Mouse (Mus musculus): ENCODE measurements around the gene Stx4a. TPM values are rescaled to one million over a fixed set of nuclear protein-coding genes. Genes with fewer than 3 reads are reported as not detected.
"Not testable (repeated sequence)": the region's sequence is repeated elsewhere in the genome, so short reads cannot be mapped to it uniquely, and the experiment has no call there.

Gene Stx4a
- 20.2 and 28.5 TPM in 2 replicates for polyA plus RNA-seq (2016; fragmentation: Nextera tagmentation; extraction: Ambion mirVana)

DNA sequence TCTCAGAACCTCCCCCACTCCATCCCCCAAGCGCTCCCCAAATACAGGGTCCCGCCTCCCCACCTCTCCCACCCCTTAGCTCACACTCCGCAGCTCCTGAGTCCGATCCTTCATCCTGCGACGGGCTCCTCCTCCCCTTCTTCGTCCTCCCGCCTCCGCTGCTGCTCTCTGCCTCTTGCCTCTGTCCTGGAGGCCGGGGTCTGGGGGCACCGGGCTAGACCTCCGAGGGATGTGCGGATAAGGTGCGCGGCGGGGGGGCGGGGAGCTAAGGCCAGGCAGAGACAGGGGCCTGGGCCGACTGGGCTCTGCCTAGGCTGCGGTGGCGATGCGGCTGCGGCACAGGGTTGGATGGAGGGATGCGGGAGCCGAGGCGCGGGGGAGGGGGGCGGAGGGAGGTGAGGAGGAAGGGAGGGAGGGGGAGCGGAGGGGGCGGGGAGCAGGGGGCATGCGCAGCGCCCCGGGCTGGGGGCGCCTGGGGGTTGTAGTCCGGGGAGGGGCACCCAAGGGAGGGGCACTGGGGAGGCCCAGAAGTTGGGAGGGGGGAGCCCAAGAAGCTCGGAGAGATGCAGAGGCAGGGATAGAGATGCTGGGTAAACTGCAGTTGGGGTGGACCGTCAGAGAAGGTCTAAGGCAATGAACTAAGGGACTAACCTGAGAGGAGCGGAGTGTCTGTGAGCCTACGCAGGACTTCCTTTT, at the start of gene Stx4a, which contains the start of gene Stx1b:
Gene Stx4a, plus strand, starts transcription at position 119 of the 696 bp plus-strand sequence.
Gene Stx1b, minus strand, starts transcription at position 374 of the 696 bp plus-strand sequence.
- 3% methylated on average over 33 of the region's 38 CpGs for WGBS
- no peaks in the 10 kb centered on the region for H3K36me3 ChIP-seq
- H3K4me1 ChIP-seq, result peaks cover 45% of the 10 kb centered on the region
- H3K4me3 ChIP-seq, result peak within 1 kb of the TSS; percentile 91
- no peaks in the 10 kb centered on the region; the same call in 1 of the 2 replicates for H3K9me3 ChIP-seq (replicated peaks)
- peak; percentile 83 for DNase-seq (ENCODE audit: low spot score)
- peak within 1 kb of the TSS; percentile 92 for H3K27ac ChIP-seq
- no peaks in the 10 kb centered on the region for H3K27me3 ChIP-seq (ENCODE audit: low read depth, poor library complexity, severe bottlenecking)

DNA sequence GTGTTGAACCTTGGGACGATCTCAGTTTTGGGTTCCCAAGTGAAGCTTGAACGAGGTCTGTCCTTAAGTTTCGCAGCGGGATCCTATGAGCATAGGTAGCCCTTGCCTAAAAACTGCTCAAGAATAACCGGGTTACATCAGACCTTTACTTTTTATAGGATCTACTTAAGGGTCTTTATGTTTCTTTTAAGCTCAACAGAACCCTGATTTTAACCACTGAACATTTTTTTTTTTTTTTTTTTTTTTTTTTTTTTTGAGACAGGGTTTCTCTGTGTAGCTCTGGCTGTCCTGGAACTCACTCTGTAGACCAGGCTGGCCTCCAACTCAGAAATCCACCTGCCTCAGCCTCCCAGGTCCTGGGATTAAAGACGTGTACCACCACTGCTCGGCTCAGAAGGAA, 48.3 kb upstream of the Stx4a start:
- Histone ChIP-seq H3K4me3 (peak overlapping the region; percentile 97), H3K4me1 (peaks cover 25% of the 10 kb centered on the region), H3K36me3 (peaks cover 41% of the 10 kb centered on the region), H3K27ac (peak overlapping the region; percentile 99)
- not testable (repeated sequence) for H3K27me3 ChIP-seq (ENCODE audit: low read depth, poor library complexity, severe bottlenecking); DNase-seq (ENCODE audit: low spot score); H3K9me3 ChIP-seq (replicated peaks)
- WGBS, result 78% methylated on average over 7 of the region's 7 CpGs

DNA sequence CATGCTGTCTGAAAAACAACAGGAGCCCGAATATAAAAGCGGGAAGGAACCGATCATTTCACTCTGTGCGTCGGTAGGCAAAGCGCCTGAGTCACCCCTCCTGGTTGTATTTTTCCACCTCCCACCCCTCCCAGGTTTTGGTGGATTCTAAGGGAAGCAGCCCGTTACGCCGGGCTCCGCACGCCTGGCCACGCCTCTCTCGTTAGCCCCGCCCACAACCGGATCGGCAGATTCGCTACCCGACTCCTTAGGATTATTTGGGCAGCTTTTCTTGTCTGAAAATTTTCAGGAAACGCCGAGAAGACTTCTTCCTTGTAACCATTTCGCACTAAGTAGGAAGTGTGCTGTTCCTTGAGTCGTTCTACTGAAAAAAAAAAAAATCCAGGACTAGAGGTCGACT, 47.7 kb upstream of the Stx4a start, which contains the start of gene Setd1a:
Gene Setd1a, plus strand, starts transcription at position 245 of the 400 bp plus-strand sequence.
- H3K27ac ChIP-seq, result peak within 1 kb of the TSS; percentile 99
- under 1% methylated on average over 23 of the region's 23 CpGs for WGBS
- H3K27me3 ChIP-seq (ENCODE audit: low read depth, poor library complexity, severe bottlenecking), result no peaks in the 10 kb centered on the region
- no peaks in the 10 kb centered on the region for H3K9me3 ChIP-seq (replicated peaks)
- H3K36me3 ChIP-seq, result peaks cover 47% of the 10 kb centered on the region
- DNase-seq (ENCODE audit: low spot score), result peak; percentile 86
- H3K4me1 ChIP-seq, result peaks cover 20% of the 10 kb centered on the region
- peak within 1 kb of the TSS; percentile 97 for H3K4me3 ChIP-seq

DNA sequence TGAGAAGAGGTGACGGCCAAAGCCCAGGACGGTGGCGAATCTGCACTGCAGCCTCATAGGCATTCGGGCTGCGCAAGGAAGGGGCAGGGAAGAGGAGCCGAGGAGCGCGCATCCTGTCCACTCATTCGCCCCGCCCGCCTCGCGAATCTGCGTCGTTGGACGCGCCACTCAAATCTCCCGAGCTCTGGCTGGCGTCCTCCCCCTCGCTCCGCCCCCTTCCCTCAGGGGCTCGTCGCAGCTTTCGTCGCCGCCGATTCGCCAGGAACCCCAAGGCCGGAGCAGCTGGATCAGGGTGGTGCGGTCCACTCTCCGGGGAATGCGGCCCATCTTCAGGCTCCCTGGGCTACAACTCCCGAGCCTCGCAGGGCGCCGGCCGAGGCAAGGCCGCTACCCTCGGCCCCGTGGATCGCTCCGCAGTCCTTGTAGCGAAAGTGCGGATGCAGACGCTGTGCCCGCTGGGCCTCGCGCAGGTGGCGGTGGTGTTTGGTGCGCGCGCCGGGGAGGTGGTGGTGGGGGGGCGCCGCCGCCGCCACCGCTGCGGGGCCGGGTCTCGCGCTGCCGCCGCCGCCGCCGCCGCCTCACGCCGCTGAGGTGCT, 47.1 kb upstream of the Stx4a start:
- H3K27ac ChIP-seq, result peak overlapping the region; percentile 99
- H3K36me3 ChIP-seq, result peaks cover 53% of the 10 kb centered on the region
- H3K4me3 ChIP-seq, result peak overlapping the region; percentile 97
- H3K27me3 ChIP-seq (ENCODE audit: low read depth, poor library complexity, severe bottlenecking), result no peaks in the 10 kb centered on the region
- DNase-seq (ENCODE audit: low spot score), result peak; percentile 95
- H3K4me1 ChIP-seq, result peaks cover 20% of the 10 kb centered on the region
- H3K9me3 ChIP-seq (replicated peaks), result no peaks in the 10 kb centered on the region
- WGBS, result under 1% methylated on average over 69 of the region's 70 CpGs

DNA sequence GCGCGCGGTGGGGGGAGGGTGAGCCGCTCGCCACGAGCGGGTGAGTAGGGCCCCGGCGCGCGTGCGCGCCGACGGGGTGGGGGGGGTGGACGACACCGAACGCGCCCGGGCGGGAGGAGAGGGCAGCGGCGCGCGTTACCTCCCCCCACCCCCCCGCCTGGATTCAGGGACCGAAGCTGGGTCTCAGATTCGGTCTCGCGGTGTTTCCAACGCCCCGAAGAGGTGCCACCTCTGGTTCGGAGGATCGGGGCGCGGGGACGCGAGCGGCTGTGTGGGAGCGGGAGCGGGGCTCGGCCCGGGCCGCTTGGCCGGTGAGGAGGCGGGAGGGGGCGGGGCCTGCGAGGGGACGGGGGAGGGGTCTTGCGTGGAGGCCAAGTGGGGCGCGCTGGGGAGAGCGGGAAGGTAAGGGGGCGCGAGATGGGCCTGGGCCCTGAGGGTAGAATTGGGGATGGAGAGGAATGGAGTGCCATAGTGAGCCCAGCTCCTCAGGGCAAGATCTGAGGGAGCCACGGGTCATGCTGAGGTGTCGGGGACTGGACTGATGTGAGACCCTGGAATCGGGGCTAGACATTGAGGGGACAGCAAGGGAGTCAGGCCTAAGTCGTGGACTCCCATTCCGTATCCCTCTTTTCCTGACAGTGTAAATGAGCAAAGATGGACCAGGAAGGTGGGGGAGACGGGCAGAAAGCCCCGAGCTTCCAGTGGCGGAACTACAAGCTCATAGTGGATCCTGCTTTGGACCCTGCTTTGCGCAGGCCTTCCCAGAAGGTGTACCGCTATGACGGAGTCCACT, 46.4 kb upstream of the Stx4a start:
- Histone ChIP-seq H3K27ac (peak overlapping the region; percentile 99), H3K36me3 (peaks cover 60% of the 10 kb centered on the region), H3K4me1 (peaks cover 20% of the 10 kb centered on the region), H3K27me3 (ENCODE audit: low read depth, poor library complexity, severe bottlenecking) (no peaks in the 10 kb centered on the region), H3K4me3 (peak overlapping the region; percentile 97), H3K9me3 (replicated peaks) (no peaks in the 10 kb centered on the region)
- peak; percentile 87 for DNase-seq (ENCODE audit: low spot score)
- WGBS, result 4% methylated on average over 64 of the region's 66 CpGs

DNA sequence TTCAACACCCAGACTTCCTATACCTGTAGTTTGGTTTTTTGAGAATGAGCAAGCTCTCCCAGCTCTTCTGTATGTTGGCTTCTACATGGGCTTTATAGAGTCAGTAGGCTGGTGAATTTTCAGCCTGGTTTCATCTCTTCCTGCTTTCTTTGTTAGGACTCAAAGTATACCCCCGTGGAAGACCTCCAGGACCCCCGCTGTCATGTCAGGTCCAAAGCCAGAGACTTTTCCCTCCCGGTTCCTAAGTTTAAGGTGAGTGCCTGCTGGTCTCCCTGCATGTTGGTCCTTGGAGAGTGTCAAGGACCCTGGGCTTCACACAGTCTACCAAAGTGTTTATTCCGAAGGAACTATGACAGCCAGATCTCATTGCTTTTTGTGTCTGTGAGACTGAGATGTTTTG, 45.7 kb upstream of the Stx4a start:
- 84% methylated on average over 4 of the region's 4 CpGs for WGBS
- Histone ChIP-seq H3K4me3 (peak overlapping the region; percentile 97), H3K27me3 (ENCODE audit: low read depth, poor library complexity, severe bottlenecking) (no peaks in the 10 kb centered on the region), H3K9me3 (replicated peaks) (no peaks in the 10 kb centered on the region), H3K4me1 (peaks cover 20% of the 10 kb centered on the region), H3K27ac (peak overlapping the region; percentile 99), H3K36me3 (peaks cover 66% of the 10 kb centered on the region)
- DNase-seq (ENCODE audit: low spot score), result no peak

DNA sequence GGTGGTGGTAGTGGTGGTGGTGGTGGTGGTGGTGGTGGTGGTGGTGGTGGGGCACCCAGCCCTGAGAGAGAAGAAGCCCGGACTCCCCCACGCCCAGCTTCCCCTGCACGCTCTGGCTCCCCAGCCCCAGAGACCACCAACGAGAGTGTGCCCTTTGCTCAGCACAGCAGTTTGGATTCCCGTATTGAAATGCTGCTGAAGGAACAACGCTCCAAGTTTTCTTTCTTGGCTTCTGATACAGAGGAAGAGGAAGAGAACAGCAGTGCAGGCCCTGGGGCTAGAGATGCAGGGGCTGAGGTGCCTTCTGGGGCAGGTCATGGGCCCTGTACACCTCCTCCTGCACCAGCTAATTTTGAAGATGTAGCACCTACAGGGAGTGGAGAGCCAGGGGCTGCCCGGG, 38.8 kb upstream of the Stx4a start, which contains the start of gene Gm49388:
Gene Gm49388, plus strand, starts transcription at position 301 of the 400 bp plus-strand sequence.
- H3K9me3 ChIP-seq (replicated peaks), result no peaks in the 10 kb centered on the region
- no peak for DNase-seq (ENCODE audit: low spot score)
- peaks cover 99% of the 10 kb centered on the region for H3K36me3 ChIP-seq
- H3K27me3 ChIP-seq (ENCODE audit: low read depth, poor library complexity, severe bottlenecking), result no peaks in the 10 kb centered on the region
- H3K4me1 ChIP-seq, result no peaks in the 10 kb centered on the region
- no peak within 1 kb of the TSS for H3K27ac ChIP-seq
- no peak within 1 kb of the TSS for H3K4me3 ChIP-seq
- WGBS, result 93% methylated on average over 7 of the region's 7 CpGs

DNA sequence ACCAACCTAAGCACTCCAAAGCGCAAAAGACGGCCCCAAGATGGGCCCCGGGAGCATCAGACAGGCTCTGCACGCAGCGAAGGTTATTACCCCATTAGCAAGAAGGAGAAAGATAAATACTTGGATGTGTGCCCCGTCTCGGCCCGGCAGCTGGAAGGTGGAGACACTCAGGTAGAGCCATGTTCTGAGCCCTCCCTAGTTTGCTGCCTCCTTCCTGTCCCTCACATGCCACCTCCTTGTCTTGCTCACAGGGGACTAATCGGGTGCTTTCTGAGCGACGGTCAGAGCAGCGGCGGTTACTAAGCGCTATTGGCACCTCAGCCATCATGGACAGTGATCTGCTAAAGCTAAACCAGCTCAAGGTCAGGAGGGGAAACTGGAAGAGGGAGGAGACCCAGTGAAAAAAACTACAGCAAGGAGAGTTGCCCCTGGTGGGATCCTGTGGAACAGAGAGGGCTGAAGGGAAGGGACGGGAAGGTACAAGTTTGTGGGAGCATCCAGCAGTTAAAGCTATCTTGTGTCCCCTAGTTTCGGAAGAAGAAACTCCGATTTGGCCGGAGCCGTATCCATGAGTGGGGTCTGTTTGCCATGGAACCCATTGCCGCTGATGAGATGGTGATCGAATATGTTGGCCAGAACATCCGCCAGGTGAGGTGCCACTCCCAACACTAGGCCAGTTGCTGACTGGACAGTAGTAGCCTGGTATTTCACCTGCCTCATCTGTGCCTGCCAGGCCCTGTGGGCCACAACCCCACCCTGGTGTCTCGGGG, 26.8 kb upstream of the Stx4a start:
- no peak overlapping the region for H3K27ac ChIP-seq
- H3K4me1 ChIP-seq, result peaks cover 12% of the 10 kb centered on the region
- H3K27me3 ChIP-seq (ENCODE audit: low read depth, poor library complexity, severe bottlenecking), result no peaks in the 10 kb centered on the region
- no peak overlapping the region for H3K4me3 ChIP-seq
- H3K36me3 ChIP-seq, result peaks cover 95% of the 10 kb centered on the region
- no peak for DNase-seq (ENCODE audit: low spot score)
- H3K9me3 ChIP-seq (replicated peaks), result no peaks in the 10 kb centered on the region
- 94% methylated on average over 23 of the region's 23 CpGs for WGBS

DNA sequence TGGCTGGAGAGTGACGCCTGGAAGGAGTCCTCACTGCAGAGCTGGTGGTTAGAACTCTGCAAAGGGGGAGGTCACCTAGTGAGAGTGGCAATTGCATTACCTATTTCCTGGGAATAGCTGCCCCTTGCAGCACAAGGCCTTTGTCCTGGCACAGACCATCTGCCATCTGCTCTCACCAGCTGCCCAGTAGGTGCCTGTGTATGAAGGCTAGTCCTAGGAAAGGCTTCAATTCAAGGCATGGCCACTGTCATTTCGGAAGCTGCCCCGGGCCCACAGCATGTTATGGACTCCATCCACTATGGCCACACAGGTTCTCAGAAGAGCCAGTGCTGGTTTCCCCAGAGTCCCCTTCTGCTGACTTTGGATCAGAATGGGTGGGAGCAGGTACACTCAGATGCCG, 25.5 kb upstream of the Stx4a start:
- no peaks in the 10 kb centered on the region for H3K27me3 ChIP-seq (ENCODE audit: low read depth, poor library complexity, severe bottlenecking)
- peaks cover 12% of the 10 kb centered on the region for H3K4me1 ChIP-seq
- no peaks in the 10 kb centered on the region for H3K9me3 ChIP-seq (replicated peaks)
- WGBS, result 93% methylated on average over 4 of the region's 4 CpGs
- H3K36me3 ChIP-seq, result peaks cover 93% of the 10 kb centered on the region
- no peak overlapping the region for H3K4me3 ChIP-seq
- no peak overlapping the region for H3K27ac ChIP-seq
- no peak for DNase-seq (ENCODE audit: low spot score)

DNA sequence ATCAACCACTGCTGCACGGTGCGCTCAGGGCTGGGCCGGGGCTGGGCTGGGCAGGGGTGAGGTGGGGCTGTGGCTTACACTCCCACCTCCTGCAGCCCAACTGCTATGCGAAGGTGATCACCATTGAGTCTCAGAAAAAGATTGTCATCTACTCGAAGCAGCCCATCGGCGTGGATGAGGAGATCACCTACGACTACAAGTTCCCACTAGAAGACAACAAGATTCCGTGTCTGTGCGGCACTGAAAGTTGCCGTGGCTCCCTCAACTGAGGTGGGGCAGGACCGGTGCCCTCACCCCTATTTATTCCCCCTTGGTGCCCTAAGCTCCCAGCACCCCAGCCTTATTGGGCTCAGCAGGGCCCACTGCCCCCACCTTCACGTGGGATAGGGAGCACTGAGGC, 24.9 kb upstream of the Stx4a start:
- 92% methylated on average over 13 of the region's 13 CpGs for WGBS

DNA sequence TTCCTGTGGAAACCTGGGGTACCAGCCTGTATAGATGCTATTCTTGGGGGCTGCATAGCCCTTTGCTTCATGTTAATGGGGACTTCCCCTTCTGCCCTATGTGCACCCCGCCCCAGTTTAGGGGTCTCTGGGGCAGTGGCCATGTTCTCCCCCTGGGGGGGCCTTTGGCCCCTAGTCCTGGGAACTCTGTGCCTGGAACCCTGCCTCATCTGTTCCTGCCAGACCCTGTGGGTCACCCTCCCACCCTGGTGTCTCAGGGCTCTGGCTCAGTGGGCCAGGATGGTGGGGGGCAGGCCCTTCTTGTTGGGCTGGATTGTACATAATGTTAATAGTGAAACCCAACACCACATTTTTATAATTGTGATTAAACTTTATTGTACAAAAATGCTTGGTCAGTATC, 24.4 kb upstream of the Stx4a start:
- no peak for DNase-seq (ENCODE audit: low spot score)
- WGBS, result 90% methylated on average over 1 of the region's 1 CpGs
- Histone ChIP-seq H3K27me3 (ENCODE audit: low read depth, poor library complexity, severe bottlenecking) (no peaks in the 10 kb centered on the region), H3K9me3 (replicated peaks) (no peaks in the 10 kb centered on the region), H3K4me3 (no peak overlapping the region), H3K36me3 (peaks cover 94% of the 10 kb centered on the region), H3K4me1 (peaks cover 12% of the 10 kb centered on the region), H3K27ac (no peak overlapping the region)

More for the DNA sequence above, 24.9 kb upstream of the Stx4a start:
- Histone ChIP-seq H3K27me3 (ENCODE audit: low read depth, poor library complexity, severe bottlenecking) (no peaks in the 10 kb centered on the region), H3K4me1 (peaks cover 12% of the 10 kb centered on the region), H3K4me3 (no peak overlapping the region), H3K9me3 (replicated peaks) (no peaks in the 10 kb centered on the region), H3K36me3 (peaks cover 93% of the 10 kb centered on the region), H3K27ac (no peak overlapping the region)
- DNase-seq (ENCODE audit: low spot score), result no peak

DNA sequence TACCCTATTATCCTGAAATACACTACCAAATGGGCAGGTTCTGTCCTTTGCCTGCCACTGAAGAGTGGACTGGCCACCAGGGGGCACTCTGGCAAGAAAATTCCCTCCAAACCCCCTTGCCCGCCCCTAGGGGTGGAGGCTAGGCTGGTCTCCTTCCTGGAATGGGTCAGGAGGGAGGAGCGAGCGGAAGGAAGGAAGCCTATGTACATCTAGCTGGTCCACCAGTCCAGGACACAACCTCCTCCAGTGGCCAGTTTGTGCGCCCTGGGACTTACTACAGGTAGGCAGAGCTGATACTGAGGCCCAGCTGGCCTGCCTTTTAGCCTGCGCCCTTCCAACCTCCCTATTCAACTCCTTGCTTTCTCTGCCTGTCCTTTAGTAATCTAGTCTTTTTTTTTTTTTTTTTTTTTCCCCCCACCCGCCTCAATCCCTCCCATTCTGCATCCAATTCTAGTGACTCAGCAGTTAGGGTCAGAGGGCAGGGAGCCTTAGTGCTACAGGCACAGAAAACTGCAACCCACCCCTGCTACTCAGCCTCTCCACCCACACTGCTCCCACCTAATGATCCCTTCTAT, 23.6 kb upstream of the Stx4a start, which contains the start of gene Hsd3b7:
Gene Hsd3b7, plus strand, starts transcription at position 170 of the 575 bp plus-strand sequence.
- Histone ChIP-seq H3K27me3 (ENCODE audit: low read depth, poor library complexity, severe bottlenecking) (no peaks in the 10 kb centered on the region), H3K27ac (0 out of 2 replicates have a peak within 1 kb of the TSS, but pooled peaks have one; percentile 23), H3K36me3 (peaks cover 87% of the 10 kb centered on the region), H3K4me1 (peaks cover 12% of the 10 kb centered on the region), H3K4me3 (peak within 1 kb of the TSS; percentile 22; the same call in 1 of the 2 replicates), H3K9me3 (replicated peaks) (no peaks in the 10 kb centered on the region)
- DNase-seq (ENCODE audit: low spot score), result peak; percentile 97
- WGBS, result 31% methylated on average over 6 of the region's 6 CpGs
